Mouse (Mus musculus): ENCODE results near the gene Tes.

- TF ChIP-seq HCFC1 (IDR thresholded peaks at IDR 0.05; ENCODE audit: borderline replicate concordance, insufficient read depth, low read length) (no peak), MAFK (IDR thresholded peaks at IDR 0.05; ENCODE audit: insufficient read depth, low read depth, low read length) (no peak)
Measured at GRCm38 (mm10) chr6:17034095-17034494, 30.9 kb upstream of the Tes start.

Measured in ES-E14 (cell line).